Mouse (Mus musculus): Measurements from ENCODE around the gene Polr3gl. TPM values are rescaled to one million over a fixed set of nuclear protein-coding genes. Genes with fewer than 3 reads are reported as not detected.

Polr3gl gene
- total RNA-seq, 2 experiments from 2014 or later: 27.5 to 28.6 TPM

DNA sequence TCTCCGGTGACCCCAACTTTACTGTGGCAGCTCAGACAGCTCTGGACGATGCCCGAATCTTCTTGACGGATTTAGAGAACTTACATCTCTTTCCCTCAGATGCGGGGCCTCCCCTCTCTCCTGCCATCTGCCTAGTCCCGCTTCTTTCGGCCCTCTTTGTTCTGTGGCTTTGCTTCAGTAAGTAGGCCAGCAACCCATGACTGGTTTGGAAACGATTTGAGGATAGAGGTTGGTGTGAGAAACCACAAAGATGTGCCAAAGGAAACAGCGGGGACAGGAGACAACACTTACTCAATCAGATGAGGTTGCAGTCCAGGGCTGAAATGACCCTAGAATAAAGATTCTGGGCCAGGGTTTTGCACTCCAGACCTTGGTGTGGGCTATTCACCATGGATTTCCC is 65.5 kb downstream of the Polr3gl start:
- DNase-seq (ENCODE audit: low spot score in 2 of 2): no peak

Other genes with a start within 250 kb of the Polr3gl start
- not detected for gene BC107364, start 141.9 kb downstream of the Polr3gl start, total RNA-seq (2021)
- gene Hfe2, start 69.0 kb downstream of the Polr3gl start, total RNA-seq (2021): under 1 TPM; 0.41 to 0.49 TPM
- gene Txnip, start 36.2 kb downstream of the Polr3gl start, total RNA-seq (2021): 10 to 100 TPM; 36.5 to 46.1 TPM
- gene Gm16253, start 17.2 kb downstream of the Polr3gl start, total RNA-seq (2021): not detected
- 10 to 100 TPM; 41.3 to 45.5 TPM for gene Ankrd34a, start 2.5 kb upstream of the Polr3gl start, total RNA-seq (2021)
- gene Lix1l, start 7.0 kb upstream of the Polr3gl start, total RNA-seq (2021): 10 to 100 TPM; 40.8 to 44.5 TPM
- gene Rbm8a, start 35.8 kb upstream of the Polr3gl start, total RNA-seq (2021): 10 to 100 TPM; 69.9 to 75.6 TPM
- 10 to 100 TPM; 43.2 to 50.3 TPM for gene Pex11b, start 41.2 kb upstream of the Polr3gl start, total RNA-seq (2021)
- under 1 TPM; 0.25 to 0.34 TPM for gene Gm42957, start 41.3 kb upstream of the Polr3gl start, total RNA-seq (2021)
- 1 to 10 TPM; 1.4 to 1.8 TPM for gene Itga10, start 51.4 kb upstream of the Polr3gl start, total RNA-seq (2021)
- 1 to 10 TPM; 6.9 to 7.4 TPM for gene Ankrd35, start 76.0 kb upstream of the Polr3gl start, total RNA-seq (2021)
- gene Pias3, start 102.2 kb upstream of the Polr3gl start, total RNA-seq (2021): 10 to 100 TPM; 25.6 to 31.7 TPM
- 10 to 100 TPM in 1 of 2 experiments, 1 to 10 TPM in 1; 9.8 to 11.0 TPM for gene Nudt17, start 114.4 kb upstream of the Polr3gl start, total RNA-seq (2021)
- 10 to 100 TPM; 26.4 to 28.1 TPM for gene Polr3c, start 133.4 kb upstream of the Polr3gl start, total RNA-seq (2021)
- gene Rnf115, start 133.5 kb upstream of the Polr3gl start, total RNA-seq (2021): 10 to 100 TPM; 46.3 to 56.3 TPM
- gene Pdzk1, start 235.1 kb upstream of the Polr3gl start, total RNA-seq (2021): under 1 TPM; 0.14 to 0.25 TPM
- gene Cd160, start 235.2 kb upstream of the Polr3gl start, total RNA-seq (2021): not detected